Mouse (Mus musculus) cerebellum, adult 2 months (tissue): Measurements from ENCODE around the gene Cdc42se2.

Experiments used
- CTCF ChIP-seq: fragments of 200-500 bp; IDR thresholded peaks from 2 replicates; pipeline ENCODE4 v1.5.1; 2011; ENCODE audit warnings: low read depth, mild to moderate bottlenecking, control low read depth, low read length, moderate library complexity, borderline replicate concordance; ENCODE audit not compliant: insufficient read depth
- POLR2A ChIP-seq: fragments of 200-500 bp; IDR thresholded peaks from 2 replicates; pipeline ENCODE4 v1.6.1; 2011; ENCODE audit warnings: low read length, control low read depth, borderline replicate concordance; ENCODE audit not compliant: insufficient read depth

- TF ChIP-seq CTCF (no peak), POLR2A (no peak)
These were observed 63.0 kb downstream of the Cdc42se2 start for GRCm38 (mm10) chr11:54724353-54725034.
